Mouse (Mus musculus) embryo, embryonic 10 days (tissue): Measurements from ENCODE around the gene Avp.
"Not testable (repeated sequence)": the region's sequence is repeated elsewhere in the genome, so short reads cannot be mapped to it uniquely, and the experiment has no call there.

Source experiments
- DNase-seq: peaks from one replicate; pipeline ENCODE4 v3.0.0-alpha.2; 2015; ENCODE audit warnings: low spot score

The Avp gene

GRCm38 (mm10) chr2:130582552-130582951 is at the start of gene Avp:
Gene Avp, minus strand, starts transcription at chr2:130582554.
- no peak for DNase-seq

GRCm38 (mm10) chr2:130629839-130630203 is 47.5 kb upstream of the Avp start, which contains the start of the genes Fastkd5 and Ubox5:
Gene Fastkd5, minus strand, starts transcription at chr2:130630027.
Gene Ubox5, minus strand, starts transcription at chr2:130630038.
- DNase-seq: peak; percentile 89

GRCm38 (mm10) chr2:130629080-130629838 is 46.9 kb upstream of the Avp start:
- no peak for DNase-seq

- DNase-seq: no peak
Measured at GRCm38 (mm10) chr2:130628424-130628823, 46.1 kb upstream of the Avp start.

- no peak for DNase-seq
Measured at GRCm38 (mm10) chr2:130618972-130619371, 36.6 kb upstream of the Avp start.

GRCm38 (mm10) chr2:130613091-130613490 is 30.7 kb upstream of the Avp start:
- peak; percentile 46 for DNase-seq

- DNase-seq: no peak
Measured at GRCm38 (mm10) chr2:130602195-130602594, 19.8 kb upstream of the Avp start.

- DNase-seq: no peak
Measured at GRCm38 (mm10) chr2:130598399-130598798, 16.0 kb upstream of the Avp start.

- peak; percentile 48 for DNase-seq
Measured at GRCm38 (mm10) chr2:130597601-130598010, 15.3 kb upstream of the Avp start.

- DNase-seq: no peak
Measured at GRCm38 (mm10) chr2:130595596-130595995, 13.2 kb upstream of the Avp start.

- no peak for DNase-seq
Measured at GRCm38 (mm10) chr2:130591016-130591415, 8.7 kb upstream of the Avp start.

GRCm38 (mm10) chr2:130589761-130590160 is 7.4 kb upstream of the Avp start:
- no peak for DNase-seq

GRCm38 (mm10) chr2:130589157-130589556 is 6.8 kb upstream of the Avp start:
- no peak for DNase-seq

GRCm38 (mm10) chr2:130588373-130588772 is 6.0 kb upstream of the Avp start:
- no peak for DNase-seq

- DNase-seq: no peak
Measured at GRCm38 (mm10) chr2:130586016-130586415, 3.7 kb upstream of the Avp start.

- DNase-seq: no peak
Measured at GRCm38 (mm10) chr2:130583902-130584560, 1.7 kb upstream of the Avp start.

GRCm38 (mm10) chr2:130581201-130581600 is 1.2 kb downstream of the Avp start:
- no peak for DNase-seq

- DNase-seq: no peak
Measured at GRCm38 (mm10) chr2:130579791-130580190, 2.6 kb downstream of the Avp start.

GRCm38 (mm10) chr2:130578148-130578547 is 4.2 kb downstream of the Avp start:
- peak; percentile 67 for DNase-seq

GRCm38 (mm10) chr2:130577632-130578031 is 4.7 kb downstream of the Avp start:
- peak; percentile 60 for DNase-seq

- no peak for DNase-seq
Measured at GRCm38 (mm10) chr2:130577021-130577420, 5.3 kb downstream of the Avp start.

- not testable (repeated sequence) for DNase-seq
Measured at GRCm38 (mm10) chr2:130576564-130576963, 5.8 kb downstream of the Avp start.

- no peak for DNase-seq
Measured at GRCm38 (mm10) chr2:130575873-130576272, 6.5 kb downstream of the Avp start, which contains the start of gene Oxt. Gene Oxt, plus strand, starts transcription at chr2:130576173.
